21 mouse cellular contexts compared by ENCODE assay signal in genomic region chr3:127481658-127482057, GRCm38 (mm10). TPM values are rescaled to one million over a fixed set of nuclear protein-coding genes. Genes with fewer than 3 reads are reported as not detected.
A peak's percentile ranks its signal among the peaks of the same experiment; 100 is the strongest.
DNase-seq lines count a peak whose midpoint lies in the region; ATAC-seq and TF ChIP-seq lines count a peak whose summit lies in the region.
"Had no signal": no experiment of that assay in that cellular context is flagged by ENCODE, and none has a peak within 500 bp of the region (broad histone marks: within the 10 kb centered on the region; RNA-seq: fewer than 3 reads in every experiment).

No protein-coding gene starts in this region.

- H3K4me2 ChIP-seq in forebrain, embryonic 12.5 days: no peak overlapping the region
- no peak overlapping the region for H3K4me2 ChIP-seq in forebrain, embryonic 15.5 days (replicated peaks)
- H3K4me2 ChIP-seq in hindbrain, postnatal 0 days (ENCODE audit: low read depth, low read length): no peak overlapping the region
- H3K4me2 ChIP-seq in hindbrain, embryonic 14.5 days (replicated peaks): no peak overlapping the region
- no peak overlapping the region for H3K4me2 ChIP-seq in midbrain, embryonic 15.5 days
- H3K4me2 ChIP-seq: embryonic facial prominence, embryonic 12.5 days; heart, embryonic 11.5 days; heart, embryonic 15.5 days; intestine, embryonic 15.5 days had no signal

- DNase-seq in hindbrain, postnatal 0 days (ENCODE audit: low spot score): peak; percentile 42
- DNase-seq in hindbrain, embryonic 14.5 days (ENCODE audit: low spot score): no peak
- peak; percentile 9 for DNase-seq in R1 (ENCODE audit: low read depth, low spot score)
- DNase-seq in cerebellum, adult 9-10 months: no peak
- no peak for DNase-seq in kidney, adult 2 months
- DNase-seq: adrenal gland, adult 2 months; adrenal gland, postnatal 25 days; cerebellum, adult 8-10 months; cerebellum, postnatal 25 days; gastrocnemius, postnatal 10 days; heart, adult 2 months; heart, postnatal 14 days; kidney, adult 18-20 months had no signal

- H3K9ac ChIP-seq in forebrain, embryonic 12.5 days: no peak overlapping the region
- H3K9ac ChIP-seq in forebrain, embryonic 15.5 days (replicated peaks): no peak overlapping the region
- H3K9ac ChIP-seq in hindbrain, postnatal 0 days (replicated peaks; ENCODE audit: low read length): no peak overlapping the region
- H3K9ac ChIP-seq in hindbrain, embryonic 14.5 days: no peak overlapping the region
- H3K9ac ChIP-seq in midbrain, embryonic 15.5 days: no peak overlapping the region
- H3K9ac ChIP-seq: embryonic facial prominence, embryonic 12.5 days; heart, embryonic 15.5 days; intestine, embryonic 15.5 days had no signal

- ATAC-seq in forebrain, embryonic 12.5 days (ENCODE audit: low FRiP score): 0 out of 2 replicates have a peak, but pooled peaks have one; percentile 9
- ATAC-seq in forebrain, embryonic 15.5 days (replicated peaks): no peak
- ATAC-seq in hindbrain, postnatal 0 days: peak; percentile 59; the same call in 1 of the 2 replicates
- no peak for ATAC-seq in hindbrain, embryonic 14.5 days (ENCODE audit: low FRiP score)
- peak; percentile 80 for ATAC-seq in midbrain, embryonic 15.5 days (replicated peaks)
- ATAC-seq: intestine, embryonic 15.5 days; Patski had no signal

- H3K27ac ChIP-seq in forebrain, embryonic 12.5 days: no peak overlapping the region
- H3K27ac ChIP-seq in forebrain, embryonic 15.5 days (replicated peaks): no peak overlapping the region
- no peak overlapping the region for H3K27ac ChIP-seq in hindbrain, postnatal 0 days
- no peak overlapping the region for H3K27ac ChIP-seq in hindbrain, embryonic 14.5 days
- H3K27ac ChIP-seq in midbrain, embryonic 15.5 days: no peak overlapping the region
- no peak overlapping the region for H3K27ac ChIP-seq in kidney, adult 2 months (ENCODE audit: insufficient read depth, low read depth, low read length)
- H3K27ac ChIP-seq: embryonic facial prominence, embryonic 12.5 days; heart, adult 2 months; heart, embryonic 15.5 days; intestine, embryonic 15.5 days had no signal

- TF ChIP-seq CTCF in hindbrain, postnatal 0 days (IDR thresholded peaks at IDR 0.05; ENCODE audit: low read depth): no peak
- no peak for TF ChIP-seq CTCF in kidney, adult 2 months (conservative IDR thresholded peaks at IDR 0.05; ENCODE audit: insufficient read depth, insufficient read length, low read depth, low read length)

- no peaks in the 10 kb centered on the region for H3K9me3 ChIP-seq in forebrain, embryonic 12.5 days
- no peaks in the 10 kb centered on the region for H3K9me3 ChIP-seq in forebrain, embryonic 15.5 days
- no peaks in the 10 kb centered on the region for H3K9me3 ChIP-seq in hindbrain, postnatal 0 days (ENCODE audit: low read length)
- no peaks in the 10 kb centered on the region for H3K9me3 ChIP-seq in hindbrain, embryonic 14.5 days (ENCODE audit: control insufficient read depth, low read length)
- H3K9me3 ChIP-seq in midbrain, embryonic 15.5 days: no peaks in the 10 kb centered on the region
- H3K9me3 ChIP-seq: embryonic facial prominence, embryonic 12.5 days; heart, embryonic 15.5 days; intestine, embryonic 15.5 days had no signal

- H3K27me3 ChIP-seq in forebrain, embryonic 12.5 days: 0 out of 2 replicates have a peak, but pooled peaks cover 3% of the 10 kb centered on the region
- no peaks in the 10 kb centered on the region for H3K27me3 ChIP-seq in forebrain, embryonic 15.5 days
- no peaks in the 10 kb centered on the region for H3K27me3 ChIP-seq in hindbrain, postnatal 0 days (ENCODE audit: insufficient read depth, low read length)
- H3K27me3 ChIP-seq in hindbrain, embryonic 14.5 days (ENCODE audit: control insufficient read depth, insufficient read depth, low read length): no peaks in the 10 kb centered on the region
- H3K27me3 ChIP-seq in midbrain, embryonic 15.5 days (replicated peaks): no peaks in the 10 kb centered on the region
- H3K27me3 ChIP-seq in kidney, adult 2 months (replicated peaks; ENCODE audit: control insufficient read depth, insufficient read depth, low read length): no peaks in the 10 kb centered on the region; the same call in 1 of the 2 replicates
- H3K27me3 ChIP-seq: embryonic facial prominence, embryonic 12.5 days; heart, embryonic 15.5 days; intestine, embryonic 15.5 days; Patski had no signal

- H3K4me1 ChIP-seq in forebrain, embryonic 12.5 days: peaks cover 4% of the 10 kb centered on the region; the same call in 1 of the 2 replicates
- no peaks in the 10 kb centered on the region for H3K4me1 ChIP-seq in forebrain, embryonic 15.5 days
- no peaks in the 10 kb centered on the region for H3K4me1 ChIP-seq in hindbrain, postnatal 0 days (ENCODE audit: insufficient read depth, low read length)
- no peaks in the 10 kb centered on the region for H3K4me1 ChIP-seq in hindbrain, embryonic 14.5 days (replicated peaks; ENCODE audit: control insufficient read depth, insufficient read depth, low read length)
- no peaks in the 10 kb centered on the region for H3K4me1 ChIP-seq in midbrain, embryonic 15.5 days
- no peaks in the 10 kb centered on the region for H3K4me1 ChIP-seq in kidney, adult 2 months (ENCODE audit: control insufficient read depth, insufficient read depth, low read length)
- H3K4me1 ChIP-seq: embryonic facial prominence, embryonic 12.5 days; heart, embryonic 15.5 days; intestine, embryonic 15.5 days had no signal

- 53% methylated on average over 6 of the region's 6 CpGs for WGBS in forebrain, embryonic 12.5 days
- 37% methylated on average over 6 of the region's 6 CpGs for WGBS in forebrain, embryonic 15.5 days
- WGBS in hindbrain, postnatal 0 days: 50% methylated on average over 6 of the region's 6 CpGs
- WGBS in hindbrain, embryonic 14.5 days: 45% methylated on average over 6 of the region's 6 CpGs
- 46% methylated on average over 6 of the region's 6 CpGs for WGBS in midbrain, embryonic 15.5 days
- 69% methylated on average over 6 of the region's 6 CpGs for WGBS in kidney, adult 2 months

- no peak for TF ChIP-seq POLR2A in kidney, adult 2 months (IDR thresholded peaks at IDR 0.05; ENCODE audit: low read depth, low read length)

- no peak overlapping the region for H3K4me3 ChIP-seq in forebrain, embryonic 12.5 days (replicated peaks)
- no peak overlapping the region for H3K4me3 ChIP-seq in forebrain, embryonic 15.5 days
- H3K4me3 ChIP-seq in hindbrain, postnatal 0 days (ENCODE audit: low read length): no peak overlapping the region
- H3K4me3 ChIP-seq in hindbrain, embryonic 14.5 days (replicated peaks; ENCODE audit: low read length): no peak overlapping the region
- no peak overlapping the region for H3K4me3 ChIP-seq in midbrain, embryonic 15.5 days
- H3K4me3 ChIP-seq in kidney, adult 2 months (ENCODE audit: insufficient read depth, low read depth, low read length): no peak overlapping the region
- H3K4me3 ChIP-seq: embryonic facial prominence, embryonic 12.5 days; heart, adult 2 months; heart, embryonic 15.5 days; intestine, embryonic 15.5 days had no signal

- no peaks in the 10 kb centered on the region for H3K36me3 ChIP-seq in forebrain, embryonic 12.5 days (replicated peaks)
- H3K36me3 ChIP-seq in forebrain, embryonic 15.5 days: no peaks in the 10 kb centered on the region
- H3K36me3 ChIP-seq in hindbrain, postnatal 0 days (ENCODE audit: insufficient read depth, low read length): no peaks in the 10 kb centered on the region
- no peaks in the 10 kb centered on the region for H3K36me3 ChIP-seq in hindbrain, embryonic 14.5 days (replicated peaks; ENCODE audit: control insufficient read depth, insufficient read depth)
- no peaks in the 10 kb centered on the region for H3K36me3 ChIP-seq in midbrain, embryonic 15.5 days (replicated peaks)
- H3K36me3 ChIP-seq in kidney, adult 2 months (ENCODE audit: control insufficient read depth, insufficient read depth, low read length): no peaks in the 10 kb centered on the region
- H3K36me3 ChIP-seq: embryonic facial prominence, embryonic 12.5 days; heart, embryonic 15.5 days; intestine, embryonic 15.5 days had no signal

RNA-seq across cellular contexts. Expression of gene Ank2, which starts 17.5 kb away (rescaled TPM):
- polyA plus RNA-seq in forebrain, embryonic 12.5 days (2016; fragmentation: Nextera tagmentation; extraction: Ambion mirVana): 118 and 121 TPM in 2 replicates
- polyA plus RNA-seq in forebrain, embryonic 15.5 days (2015; fragmentation: Nextera tagmentation; extraction: Ambion mirVana): 158 and 159 TPM in 2 replicates
- total RNA-seq in hindbrain, postnatal 0 days (2014; rRNA removed): 497 and 567 TPM in 2 replicates
- polyA plus RNA-seq in hindbrain, postnatal 0 days (2015; fragmentation: Nextera tagmentation; extraction: Ambion mirVana): 193 and 195 TPM in 2 replicates
- 180 and 204 TPM in 2 replicates for polyA plus RNA-seq in hindbrain, embryonic 14.5 days (2014; fragmentation: Nextera tagmentation; extraction: Ambion mirVana)
- 192 and 216 TPM in 2 replicates for polyA plus RNA-seq in midbrain, embryonic 15.5 days (2015; fragmentation: Nextera tagmentation; extraction: Ambion mirVana)
- polyA plus RNA-seq in kidney, adult 2 months (2012; rRNA removed): 3.9 and 5.7 TPM in 2 replicates

Comparison
In these comparisons a context has a peak if more than half of its experiments do, and no peak if none do; other contexts are left out.
1. ATAC-seq: peak in forebrain, embryonic 12.5 days (single experiment), hindbrain, postnatal 0 days (single experiment) and midbrain, embryonic 15.5 days (single experiment); none in forebrain, embryonic 15.5 days (single experiment) and hindbrain, embryonic 14.5 days (single experiment).
2. DNase-seq: peak in hindbrain, postnatal 0 days (single experiment) and R1 (single experiment); none in hindbrain, embryonic 14.5 days (single experiment), cerebellum, adult 9-10 months (single experiment) and kidney, adult 2 months (single experiment).
3. RNA of gene Ank2, which starts 17.5 kb away (polyA plus RNA-seq): 192 to 216 TPM in midbrain, embryonic 15.5 days, 180 to 204 TPM in hindbrain, embryonic 14.5 days, 193 to 195 TPM in hindbrain, postnatal 0 days, 158 to 159 TPM in forebrain, embryonic 15.5 days and 118 to 121 TPM in forebrain, embryonic 12.5 days; 3.9 to 5.7 TPM in kidney, adult 2 months; every median in the first group is over 10 times any median in the second.